Mouse (Mus musculus) kidney, postnatal 36 days (tissue): ENCODE data around the gene Slc25a29.
A peak's percentile ranks its signal among the peaks of the same experiment; 100 is the strongest.

ENCODE experiments used
- DNase-seq, 2 experiments: peaks; one replicate each; pipeline ENCODE4 v3.0.0; 2021 to 2022; ENCODE audit warnings: mixed read lengths in 2 of 2

The Slc25a29 gene

GRCm38 (mm10) chr12:108833408-108833807 is 2.3 kb downstream of the Slc25a29 start:
- DNase-seq = no peak

GRCm38 (mm10) chr12:108832851-108833250 is 2.8 kb downstream of the Slc25a29 start:
- DNase-seq = peak; percentile 44 to 55

GRCm38 (mm10) chr12:108831966-108832643 is 3.6 kb downstream of the Slc25a29 start:
- peak; percentile 87 to 88 for DNase-seq

GRCm38 (mm10) chr12:108830358-108830757 is 5.3 kb downstream of the Slc25a29 start:
- DNase-seq = no peak

GRCm38 (mm10) chr12:108829636-108830035 is 6.0 kb downstream of the Slc25a29 start:
- DNase-seq = peak; percentile 23 to 31

- no peak for DNase-seq
Measured at GRCm38 (mm10) chr12:108827641-108828040, 8.0 kb downstream of the Slc25a29 start.

GRCm38 (mm10) chr12:108826958-108827535 is 8.6 kb downstream of the Slc25a29 start:
- DNase-seq = no peak

GRCm38 (mm10) chr12:108826282-108826957 is 9.3 kb downstream of the Slc25a29 start:
- DNase-seq = no peak

GRCm38 (mm10) chr12:108825561-108826224 is 10.0 kb downstream of the Slc25a29 start:
- no peak for DNase-seq

- no peak for DNase-seq
Measured at GRCm38 (mm10) chr12:108824225-108824874, 11.3 kb downstream of the Slc25a29 start.

- DNase-seq = peak in 1 of 2 experiments; percentile 23
Measured at GRCm38 (mm10) chr12:108823036-108823435, 12.6 kb downstream of the Slc25a29 start.

GRCm38 (mm10) chr12:108820461-108820860 is 15.2 kb downstream of the Slc25a29 start:
- no peak for DNase-seq

- no peak for DNase-seq
Measured at GRCm38 (mm10) chr12:108816569-108816968, 19.1 kb downstream of the Slc25a29 start.

GRCm38 (mm10) chr12:108814470-108814869 is 21.2 kb downstream of the Slc25a29 start:
- no peak for DNase-seq

GRCm38 (mm10) chr12:108812463-108812862 is 23.2 kb downstream of the Slc25a29 start:
- DNase-seq = no peak

- DNase-seq = peak; percentile 46 to 61
Measured at GRCm38 (mm10) chr12:108811133-108811532, 24.6 kb downstream of the Slc25a29 start.

- no peak for DNase-seq
Measured at GRCm38 (mm10) chr12:108810309-108810708, 25.4 kb downstream of the Slc25a29 start.

GRCm38 (mm10) chr12:108809771-108810170 is 25.9 kb downstream of the Slc25a29 start:
- DNase-seq = no peak

GRCm38 (mm10) chr12:108808465-108808864 is 27.2 kb downstream of the Slc25a29 start:
- no peak for DNase-seq

- no peak for DNase-seq
Measured at GRCm38 (mm10) chr12:108804388-108804787, 31.3 kb downstream of the Slc25a29 start.

- DNase-seq = no peak
Measured at GRCm38 (mm10) chr12:108801613-108802012, 34.1 kb downstream of the Slc25a29 start.

- no peak for DNase-seq
Measured at GRCm38 (mm10) chr12:108794979-108795537, 40.6 kb downstream of the Slc25a29 start.
